Mouse (Mus musculus): ENCODE results near the gene Hist1h4m.

GRCm38 (mm10) chr13:21783734-21784161 lies 27.8 kb upstream of the Hist1h4m start:
- no peak for TF ChIP-seq POLR2A (IDR thresholded peaks at IDR 0.05; ENCODE audit: control insufficient read depth, low read depth, low read length)
- TF ChIP-seq CTCF (IDR thresholded peaks at IDR 0.05; ENCODE audit: control insufficient read depth, insufficient read depth, insufficient replicate concordance, low read depth, low read length) = no peak

Data from testis, adult 2 months (tissue).